ENCODE assay signal across 8 mouse cellular contexts in genomic region chr2:132944711-132945325, GRCm38 (mm10). TPM values are rescaled to one million over a fixed set of nuclear protein-coding genes. Genes with fewer than 3 reads are reported as not detected.
A peak's percentile ranks its signal among the peaks of the same experiment; 100 is the strongest.
DNase-seq lines count a peak whose midpoint lies in the region; ATAC-seq and TF ChIP-seq lines count a peak whose summit lies in the region.

No protein-coding gene starts in this region.

- peak overlapping the region; percentile 10 for H3K4me3 ChIP-seq in liver, embryonic 13.5 days (replicated peaks)
- H3K4me3 ChIP-seq in left cerebral cortex, adult 2 months, result no peak overlapping the region

- TF ChIP-seq CTCF in left cerebral cortex, adult 2 months (IDR thresholded peaks at IDR 0.05), result no peak

- no peak overlapping the region for H3K9ac ChIP-seq in liver, embryonic 13.5 days

- WGBS in liver, embryonic 13.5 days (ENCODE audit: insufficient replicate concordance), result 5% methylated on average over 24 of the region's 24 CpGs

- no peaks in the 10 kb centered on the region for H3K9me3 ChIP-seq in liver, embryonic 13.5 days (replicated peaks)

- intact Hi-C loops in left cerebral cortex, adult 2 months (cut with DNase I), result no loop called here

- H3K27ac ChIP-seq in liver, embryonic 13.5 days, result no peak overlapping the region
- H3K27ac ChIP-seq in left cerebral cortex, adult 2 months, result no peak overlapping the region

- ATAC-seq in liver, embryonic 13.5 days (ENCODE audit: low read depth), result no peak

- no peaks in the 10 kb centered on the region for H3K4me1 ChIP-seq in liver, embryonic 13.5 days (replicated peaks)

- H3K27me3 ChIP-seq in liver, embryonic 13.5 days, result peaks cover 47% of the 10 kb centered on the region

- H3K4me2 ChIP-seq in liver, embryonic 13.5 days, result peak overlapping the region; percentile 41

- H3K36me3 ChIP-seq in liver, embryonic 13.5 days, result no peaks in the 10 kb centered on the region

- DNase-seq in cerebellum, postnatal 14 days, result peak; percentile 10 to 14
- DNase-seq in cerebellum, postnatal 4 days (ENCODE audit: low spot score in 2 of 2), result no peak
- DNase-seq in urinary bladder, postnatal 25 days (ENCODE audit: low spot score), result peak; percentile 11
- DNase-seq in urinary bladder, postnatal 4 days (ENCODE audit: low spot score in 2 of 2), result no peak
- no peak for DNase-seq in liver, embryonic 13.5 days
- DNase-seq in spleen, postnatal 4 days (ENCODE audit: low spot score in 2 of 2), result no peak
- DNase-seq in thymus, postnatal 36 days, result no peak
- DNase-seq in left cerebral cortex, adult 2 months (ENCODE audit: extremely low spot score in 1 of 2, low spot score in 2 of 2), result no peak

RNA-seq across cellular contexts. Expression of gene Fermt1, which starts 0.9 kb away (rescaled TPM):
- 0.03 and 0.13 TPM in 2 replicates for polyA plus RNA-seq in liver, embryonic 13.5 days (2015; fragmentation: Nextera tagmentation; extraction: Ambion mirVana)
- total RNA-seq in left cerebral cortex, adult 2 months (2021), result under 1 TPM; 0.40 to 0.59 TPM

Comparison
In these comparisons a context has a peak if more than half of its experiments do, and no peak if none do; other contexts are left out.
1. DNase-seq: peak in cerebellum, postnatal 14 days (2 of 2) and urinary bladder, postnatal 25 days (single experiment); none in cerebellum, postnatal 4 days (0 of 2), urinary bladder, postnatal 4 days (0 of 2), liver, embryonic 13.5 days (single experiment), spleen, postnatal 4 days (0 of 2), thymus, postnatal 36 days (0 of 2) and left cerebral cortex, adult 2 months (0 of 2).